Mouse (Mus musculus) megakaryocyte, embryonic 14.5 days (primary cell): ENCODE results near the gene Tfip11. TPM values are rescaled to one million over a fixed set of nuclear protein-coding genes. Genes with fewer than 3 reads are reported as not detected.
A peak's percentile ranks its signal among the peaks of the same experiment; 100 is the strongest.

Experiments used
- H3K27me3 ChIP-seq: replicated peaks from 2 replicates; pipeline ENCODE3; 2012; ENCODE audit warnings: inconsistent platforms
- H3K36me3 ChIP-seq: replicated peaks from 2 replicates; pipeline ENCODE3; 2012; ENCODE audit warnings: low read length, inconsistent platforms, mixed read lengths
- H3K4me1 ChIP-seq: 2 replicates; pipeline ENCODE4 v1.6.1; 2012; ENCODE audit warnings: inconsistent platforms
- H3K4me3 ChIP-seq: replicated peaks from 2 replicates; pipeline ENCODE3; 2012; ENCODE audit warnings: moderate library complexity, mild to moderate bottlenecking, inconsistent platforms
- H3K9me3 ChIP-seq: 2 replicates; pipeline ENCODE4 v1.6.1; 2012; ENCODE audit warnings: inconsistent platforms
- FLI1 ChIP-seq: IDR thresholded peaks from 2 replicates; pipeline ENCODE4 v1.6.1; 2012; ENCODE audit warnings: low read length, inconsistent platforms, mixed read lengths
- GATA1 ChIP-seq: IDR thresholded peaks from 3 replicates; pipeline ENCODE4 v1.6.1; 2012; ENCODE audit warnings: mixed read lengths, low read length, inconsistent platforms, borderline replicate concordance
- polyA plus RNA-seq: library from polyadenylated mRNA; stranded (reverse); fragments of >175 nt; gene quantifications from 2 replicates; pipeline ENCODE4 v1.2.3, GENCODE M21; 2012; ENCODE audit warnings: low replicate concordance; ENCODE audit not compliant: insufficient read depth

Gene Tfip11
- polyA plus RNA-seq, 1 experiment, result 35.0 TPM

DNA sequence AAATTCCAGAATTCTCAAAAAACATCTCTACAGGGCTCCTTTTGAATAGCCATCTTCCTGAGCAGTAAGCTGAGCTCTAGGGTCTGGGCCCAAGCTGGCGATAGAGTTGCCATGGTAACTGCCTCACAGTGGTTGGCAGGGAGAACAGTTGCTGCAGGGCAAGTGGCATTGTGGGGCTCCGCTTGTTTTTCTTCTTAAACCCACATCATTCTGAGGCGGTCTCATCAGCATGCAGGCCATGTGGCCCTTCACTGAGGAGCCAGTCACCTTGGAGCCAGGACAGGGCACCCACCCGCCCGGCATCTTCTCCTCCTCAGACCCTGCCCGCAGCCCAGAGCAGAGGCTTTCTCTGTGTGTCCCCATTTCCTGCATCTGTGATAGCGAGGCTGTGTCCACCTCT, 45.8 kb downstream of the Tfip11 start:
- TF ChIP-seq FLI1 (no peak), GATA1 (no peak)
- no peaks in the 10 kb centered on the region for H3K9me3 ChIP-seq
- H3K36me3 ChIP-seq, result peaks cover 100% of the 10 kb centered on the region

DNA sequence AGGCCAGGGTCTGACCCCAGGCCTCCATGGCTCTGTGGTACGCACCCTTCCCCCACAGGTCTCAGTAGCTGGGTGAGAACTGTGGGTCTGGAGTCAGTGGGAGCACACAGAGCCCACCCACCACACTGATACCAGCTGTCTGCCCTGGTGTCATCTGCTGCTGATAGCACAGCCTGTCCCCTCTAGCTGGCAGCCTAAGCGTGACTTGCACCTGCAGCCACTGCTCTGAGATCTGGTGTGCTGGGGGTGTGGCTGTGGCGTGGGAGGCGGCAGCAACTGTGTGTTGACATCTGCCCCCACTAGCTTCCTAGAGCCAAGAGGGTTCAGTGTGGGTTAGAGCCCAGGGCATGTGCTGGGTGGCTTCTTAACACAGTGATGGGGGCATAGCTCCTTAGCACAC, 50.0 kb downstream of the Tfip11 start:
- peak overlapping the region; percentile 1 for H3K4me3 ChIP-seq
- peaks cover 100% of the 10 kb centered on the region for H3K36me3 ChIP-seq
- no peaks in the 10 kb centered on the region for H3K9me3 ChIP-seq
- peaks cover 72% of the 10 kb centered on the region for H3K4me1 ChIP-seq
- H3K27me3 ChIP-seq, result no peaks in the 10 kb centered on the region
- TF ChIP-seq FLI1, result no peak
- TF ChIP-seq GATA1, result no peak

More for the DNA sequence above, 45.8 kb downstream of the Tfip11 start:
- no peaks in the 10 kb centered on the region for H3K27me3 ChIP-seq
- peaks cover 68% of the 10 kb centered on the region for H3K4me1 ChIP-seq
- no peak overlapping the region for H3K4me3 ChIP-seq

DNA sequence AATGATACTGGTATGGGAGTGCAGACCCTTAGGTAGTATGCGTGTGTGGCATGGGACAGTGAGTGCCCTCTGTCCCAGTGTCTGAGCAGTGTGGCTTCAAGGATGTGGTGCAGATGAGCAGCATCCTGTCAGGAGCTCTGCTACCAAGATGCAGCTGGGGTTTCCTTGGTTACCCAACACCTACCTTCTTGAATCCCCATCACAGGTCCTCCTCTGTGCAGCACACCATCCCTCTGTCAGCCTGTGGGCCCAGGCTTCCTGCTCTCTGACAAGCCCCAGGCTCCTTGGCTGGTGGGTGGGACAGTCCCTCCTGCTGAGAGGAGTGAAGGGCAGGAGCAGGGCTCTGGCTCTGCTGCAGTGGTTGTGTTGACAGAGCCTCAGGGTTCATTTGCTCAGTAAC, 51.2 kb downstream of the Tfip11 start:
- H3K9me3 ChIP-seq, result no peaks in the 10 kb centered on the region
- no peaks in the 10 kb centered on the region for H3K27me3 ChIP-seq
- H3K4me3 ChIP-seq, result no peak overlapping the region
- H3K36me3 ChIP-seq, result peaks cover 100% of the 10 kb centered on the region
- no peak for TF ChIP-seq GATA1
- no peak for TF ChIP-seq FLI1
- peaks cover 77% of the 10 kb centered on the region for H3K4me1 ChIP-seq

DNA sequence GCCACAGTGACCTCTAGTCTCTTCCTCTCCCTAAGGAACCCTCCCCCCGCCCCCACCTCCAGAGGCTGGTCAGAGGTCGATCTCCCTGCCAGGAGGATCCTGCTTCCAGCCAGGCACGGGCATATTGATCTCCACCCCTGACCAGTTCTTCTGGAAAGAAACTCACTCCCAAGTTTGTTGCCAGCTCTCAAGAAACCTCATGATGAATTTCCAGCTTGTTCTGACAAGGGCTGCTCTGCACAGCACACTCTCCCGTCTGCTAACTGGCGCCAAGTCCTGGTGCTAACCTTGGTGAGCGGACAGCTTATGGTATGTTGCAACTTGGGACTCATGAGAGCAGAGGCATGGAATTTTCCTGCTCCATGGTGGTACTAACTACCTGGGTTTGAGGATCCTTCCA, 52.6 kb downstream of the Tfip11 start:
- no peak overlapping the region for H3K4me3 ChIP-seq
- H3K36me3 ChIP-seq, result peaks cover 98% of the 10 kb centered on the region
- H3K9me3 ChIP-seq, result no peaks in the 10 kb centered on the region
- H3K27me3 ChIP-seq, result no peaks in the 10 kb centered on the region
- TF ChIP-seq FLI1 (no peak), GATA1 (no peak)
- H3K4me1 ChIP-seq, result peaks cover 83% of the 10 kb centered on the region

DNA sequence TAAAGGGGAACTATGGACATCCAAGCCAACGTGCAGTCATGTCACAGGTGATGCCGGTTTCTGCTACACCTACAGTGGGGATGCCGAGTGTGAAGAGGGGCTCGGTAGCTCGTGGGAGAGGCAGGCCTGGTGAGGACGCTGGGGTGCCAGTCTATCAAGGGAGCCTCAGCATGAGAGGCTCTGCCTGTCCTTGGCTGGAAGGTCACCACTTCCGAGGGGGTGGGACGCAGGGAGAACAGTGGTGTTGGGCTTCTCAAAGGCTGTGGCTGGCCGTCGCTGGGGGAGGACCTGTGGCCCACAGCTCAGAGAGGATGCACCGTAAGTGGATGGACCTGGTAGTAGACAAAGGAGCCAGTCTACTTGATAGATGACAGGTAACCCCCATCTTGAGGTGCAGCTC, 55.0 kb downstream of the Tfip11 start:
- Histone ChIP-seq H3K4me1 (peaks cover 91% of the 10 kb centered on the region), H3K27me3 (no peaks in the 10 kb centered on the region), H3K4me3 (no peak overlapping the region), H3K36me3 (peaks cover 97% of the 10 kb centered on the region), H3K9me3 (peaks cover 6% of the 10 kb centered on the region; the same call in 1 of the 2 replicates)
- TF ChIP-seq FLI1 (no peak), GATA1 (no peak)

DNA sequence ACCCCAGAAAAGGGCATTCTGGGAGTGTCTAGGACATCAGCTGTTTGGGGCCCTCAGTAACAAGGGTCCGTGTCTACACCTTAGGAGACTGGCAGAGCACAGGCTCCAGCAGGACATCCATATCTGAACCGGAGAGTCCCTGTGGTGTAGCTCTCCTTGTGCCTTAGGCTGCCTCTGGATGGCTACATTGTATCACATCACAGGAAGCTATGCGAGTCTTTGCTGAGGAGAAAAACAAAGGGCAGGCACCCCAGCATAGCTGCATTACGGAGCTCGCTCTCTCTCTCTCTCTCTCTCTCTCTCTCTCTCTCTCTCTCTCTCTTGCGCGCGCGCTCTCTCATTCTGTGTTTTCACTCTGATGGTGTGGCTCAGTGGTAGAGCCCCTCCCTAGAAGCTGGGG, 55.9 kb downstream of the Tfip11 start:
- H3K9me3 ChIP-seq, result peaks cover 11% of the 10 kb centered on the region
- H3K27me3 ChIP-seq, result peaks cover 5% of the 10 kb centered on the region
- TF ChIP-seq GATA1, result no peak
- TF ChIP-seq FLI1, result no peak
- H3K4me3 ChIP-seq, result no peak overlapping the region
- H3K4me1 ChIP-seq, result peaks cover 88% of the 10 kb centered on the region
- H3K36me3 ChIP-seq, result peaks cover 96% of the 10 kb centered on the region

DNA sequence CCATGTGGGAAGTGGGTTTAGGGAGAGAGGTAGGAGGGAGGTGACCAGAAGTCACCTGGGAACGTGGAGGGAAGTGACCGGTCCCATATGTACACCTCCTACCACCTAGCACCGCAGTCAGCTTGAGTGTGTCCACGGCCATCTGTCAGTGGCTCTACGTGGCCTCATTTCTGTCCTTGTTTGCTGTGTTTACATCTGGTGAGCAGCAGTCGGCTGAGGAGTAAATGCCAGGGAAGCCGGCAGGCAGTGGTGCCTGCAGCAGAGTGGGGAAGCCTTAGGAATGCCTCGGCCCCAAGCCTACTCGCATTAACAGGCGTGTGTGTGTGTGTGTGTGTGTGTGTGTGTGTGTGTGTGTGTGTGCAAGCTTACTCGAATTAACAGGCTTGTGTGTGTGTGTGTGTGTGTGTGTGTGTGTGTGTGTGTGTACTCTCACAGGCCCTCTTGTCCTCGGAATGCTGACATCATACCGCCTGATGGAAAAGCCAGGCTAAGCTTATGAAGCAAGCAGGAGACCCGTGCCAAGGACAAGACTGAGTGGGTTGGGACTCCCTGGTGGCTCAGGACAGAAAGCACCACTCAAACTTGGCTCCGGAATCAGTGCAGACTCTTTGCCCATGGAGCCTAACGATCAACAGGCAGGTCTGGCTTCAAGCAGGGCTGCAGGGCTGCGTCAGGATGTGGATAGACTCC, 56.6 kb downstream of the Tfip11 start:
- Histone ChIP-seq H3K4me3 (no peak overlapping the region), H3K36me3 (peaks cover 89% of the 10 kb centered on the region), H3K9me3 (peaks cover 15% of the 10 kb centered on the region), H3K27me3 (peaks cover 10% of the 10 kb centered on the region), H3K4me1 (peaks cover 81% of the 10 kb centered on the region)
- no peak for TF ChIP-seq GATA1
- TF ChIP-seq FLI1, result no peak

DNA sequence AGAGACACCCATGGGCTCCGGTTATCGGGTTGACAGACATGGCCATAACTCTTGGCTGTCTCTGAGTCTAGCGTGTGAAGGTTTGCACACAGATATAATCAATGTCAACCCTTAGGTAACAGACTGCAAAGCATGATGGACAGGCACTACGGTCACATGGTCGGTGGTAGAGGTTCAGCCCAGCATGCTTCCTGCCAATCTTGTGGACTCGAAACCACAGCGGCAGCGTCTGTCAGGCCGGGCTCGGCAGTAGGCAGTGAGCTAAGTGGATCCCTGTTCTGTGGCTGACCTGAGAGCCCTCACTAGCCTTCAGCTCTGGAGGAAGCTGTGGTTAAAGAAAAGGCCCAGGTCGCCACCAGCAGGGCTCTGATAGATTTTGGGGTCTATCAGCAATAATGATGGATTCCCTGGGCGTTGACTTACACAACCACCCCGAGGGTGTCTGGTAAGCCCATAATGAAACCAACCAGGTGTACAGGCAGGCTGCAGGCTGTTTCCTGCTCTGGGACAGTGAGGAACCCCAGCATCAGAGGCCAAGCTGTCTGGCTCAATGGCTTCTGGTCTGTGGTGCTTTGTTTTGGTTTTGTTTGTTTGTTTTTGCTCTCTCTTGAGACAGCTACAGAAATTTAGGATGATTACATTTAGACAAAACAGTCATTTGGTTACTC, 58.8 kb downstream of the Tfip11 start:
- no peak for TF ChIP-seq GATA1
- no peak for TF ChIP-seq FLI1
- H3K4me3 ChIP-seq, result peak overlapping the region; percentile 79
- H3K9me3 ChIP-seq, result peaks cover 15% of the 10 kb centered on the region
- H3K27me3 ChIP-seq, result peaks cover 28% of the 10 kb centered on the region
- peaks cover 67% of the 10 kb centered on the region for H3K36me3 ChIP-seq
- H3K4me1 ChIP-seq, result peaks cover 74% of the 10 kb centered on the region

DNA sequence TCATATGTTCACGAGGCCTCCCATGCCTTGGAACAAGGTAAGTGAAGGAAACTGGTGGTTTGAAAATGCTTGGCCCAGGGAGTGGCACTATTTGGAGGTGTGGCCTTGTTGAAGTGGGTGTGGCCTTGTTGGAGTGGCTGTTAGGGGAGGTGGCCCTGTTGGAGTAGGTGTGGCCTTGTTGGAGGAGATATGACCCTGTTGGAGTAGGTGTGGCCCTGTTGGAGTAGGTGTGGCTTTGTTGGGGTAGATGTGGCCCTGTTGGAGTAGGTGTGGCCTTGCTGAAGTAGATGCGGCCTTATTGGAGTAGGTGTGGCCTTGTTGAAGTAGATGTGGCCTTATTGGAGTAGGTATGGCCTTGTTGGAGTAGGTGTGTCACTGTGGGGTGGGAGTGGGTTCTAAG, 59.8 kb downstream of the Tfip11 start:
- no peak overlapping the region for H3K4me3 ChIP-seq
- H3K36me3 ChIP-seq, result peaks cover 57% of the 10 kb centered on the region
- TF ChIP-seq FLI1, result no peak
- TF ChIP-seq GATA1, result no peak
- peaks cover 34% of the 10 kb centered on the region for H3K27me3 ChIP-seq
- H3K4me1 ChIP-seq, result peaks cover 72% of the 10 kb centered on the region
- H3K9me3 ChIP-seq, result peaks cover 16% of the 10 kb centered on the region

Other genes with a start within 250 kb of the Tfip11 start
- 9.4 and 17.2 TPM in 2 replicates for gene Cryba4, start 73.8 kb upstream of the Tfip11 start, polyA plus RNA-seq
- gene Crybb1, start 70.5 kb upstream of the Tfip11 start, polyA plus RNA-seq, result 0.25 and 3.6 TPM in 2 replicates
- gene Tpst2, start 49.7 kb upstream of the Tfip11 start, polyA plus RNA-seq, result 299 and 479 TPM in 2 replicates
- gene Srrd, start 16.7 kb downstream of the Tfip11 start, polyA plus RNA-seq, result 23.5 and 26.3 TPM in 2 replicates
- 214 and 827 TPM in 2 replicates for gene Hps4, start 16.7 kb downstream of the Tfip11 start, polyA plus RNA-seq
- gene Gm6583, start 29.7 kb downstream of the Tfip11 start, polyA plus RNA-seq, result 1.0 and 1.4 TPM in 2 replicates
- not detected in 2 replicates for gene Asphd2, start 68.5 kb downstream of the Tfip11 start, polyA plus RNA-seq
- not detected in 2 replicates for gene Gm6588, start 123.1 kb downstream of the Tfip11 start, polyA plus RNA-seq